Mouse (Mus musculus): ENCODE results near the gene Fam83g. TPM values are rescaled to one million over a fixed set of nuclear protein-coding genes. Genes with fewer than 3 reads are reported as not detected.

Gene Fam83g
- total and polyA plus RNA-seq, 3 experiments: 0.26 to 0.30 (median 0.29) TPM

DNA sequence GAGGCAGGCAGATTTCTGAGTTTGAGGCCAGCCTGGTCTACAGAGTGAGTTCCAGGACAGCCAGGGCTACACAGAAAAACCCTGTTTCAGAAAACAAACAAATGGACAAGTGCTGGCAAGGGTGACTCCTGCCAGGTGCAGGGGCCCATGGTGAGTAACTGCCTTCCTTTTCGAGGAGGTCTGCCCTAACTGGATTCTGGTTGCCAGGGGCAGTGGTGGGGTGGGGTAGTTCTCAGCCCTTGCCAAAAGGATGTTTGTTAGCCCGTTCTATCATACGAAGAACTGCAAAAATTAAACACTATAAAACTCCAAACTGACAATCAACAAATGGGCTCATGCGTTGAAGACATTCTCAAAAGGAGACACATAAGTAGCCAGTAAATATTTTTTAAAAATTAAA lies 34.3 kb upstream of the Fam83g start:
- intact Hi-C loops (cut with DNase I): no loop called here
- Histone ChIP-seq H3K4me1 (ENCODE audit: control insufficient read depth, insufficient read depth, low read length) (peaks cover 9% of the 10 kb centered on the region), H3K4me3 (no peak overlapping the region), H3K27ac (no peak overlapping the region), H3K9ac (ENCODE audit: low read depth, low read length) (no peak overlapping the region), H3K79me2 (replicated peaks; ENCODE audit: control insufficient read depth, insufficient read depth, low read length) (no peaks in the 10 kb centered on the region), H3K36me3 (ENCODE audit: control insufficient read depth, insufficient read depth, low read length) (no peaks in the 10 kb centered on the region), H3K27me3 (ENCODE audit: control insufficient read depth, insufficient read depth, low read length) (no peaks in the 10 kb centered on the region)
- DNase-seq: no peak
- TF ChIP-seq POLR2A (IDR thresholded peaks at IDR 0.05; ENCODE audit: insufficient read depth, low read depth, low read length) (no peak), EP300 (IDR thresholded peaks at IDR 0.05; ENCODE audit: insufficient read depth, low read depth, low read length) (no peak), CTCF (IDR thresholded peaks at IDR 0.05) (no peak)
- WGBS: 86% methylated on average over 4 of the region's 4 CpGs

DNA sequence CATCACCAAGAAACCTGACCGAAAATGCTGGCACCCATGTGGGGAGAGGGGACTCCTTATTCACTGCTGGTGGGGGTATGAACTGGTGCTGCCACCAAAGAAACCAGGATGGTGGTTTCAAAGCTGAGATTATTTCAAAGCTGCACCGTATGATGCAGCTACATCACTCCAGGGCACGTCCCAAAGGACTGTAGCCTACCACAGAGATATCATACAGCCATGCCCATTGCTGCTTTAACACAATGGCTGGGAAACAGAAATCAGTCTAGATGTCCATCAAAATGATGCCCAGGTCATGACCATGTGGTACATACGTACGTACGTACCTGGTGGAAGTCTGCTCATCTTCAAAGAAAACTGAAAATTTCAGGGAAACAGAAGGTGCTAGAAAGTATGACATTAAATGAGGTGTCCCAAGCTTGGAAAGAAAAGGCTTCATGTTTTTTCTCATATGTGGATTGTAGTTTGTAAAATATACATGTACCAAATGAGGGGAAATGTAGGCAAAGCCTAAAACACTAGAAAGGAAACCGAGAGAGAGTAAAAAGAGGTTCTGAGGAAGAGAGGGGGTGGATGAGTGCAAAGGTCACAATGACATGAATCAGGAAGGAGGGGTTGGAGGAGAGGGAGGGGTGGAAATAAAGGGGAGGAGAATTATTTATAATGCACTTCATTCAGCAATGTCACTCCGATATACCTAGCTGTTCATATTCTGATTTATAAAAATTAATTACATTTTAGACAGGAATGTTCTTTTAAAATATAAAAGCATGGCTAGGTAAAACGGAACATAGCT lies 33.2 kb upstream of the Fam83g start:
- intact Hi-C loops (cut with DNase I): no loop called here
- 82% methylated on average over 9 of the region's 9 CpGs for WGBS
- Histone ChIP-seq H3K4me1 (ENCODE audit: control insufficient read depth, insufficient read depth, low read length) (peaks cover 7% of the 10 kb centered on the region), H3K79me2 (replicated peaks; ENCODE audit: control insufficient read depth, insufficient read depth, low read length) (no peaks in the 10 kb centered on the region), H3K27ac (no peak overlapping the region), H3K9ac (ENCODE audit: low read depth, low read length) (no peak overlapping the region), H3K36me3 (ENCODE audit: control insufficient read depth, insufficient read depth, low read length) (no peaks in the 10 kb centered on the region), H3K4me3 (no peak overlapping the region), H3K27me3 (ENCODE audit: control insufficient read depth, insufficient read depth, low read length) (no peaks in the 10 kb centered on the region)
- TF ChIP-seq CTCF (IDR thresholded peaks at IDR 0.05) (no peak), EP300 (IDR thresholded peaks at IDR 0.05; ENCODE audit: insufficient read depth, low read depth, low read length) (no peak), POLR2A (IDR thresholded peaks at IDR 0.05; ENCODE audit: insufficient read depth, low read depth, low read length) (no peak)
- no peak for DNase-seq

DNA sequence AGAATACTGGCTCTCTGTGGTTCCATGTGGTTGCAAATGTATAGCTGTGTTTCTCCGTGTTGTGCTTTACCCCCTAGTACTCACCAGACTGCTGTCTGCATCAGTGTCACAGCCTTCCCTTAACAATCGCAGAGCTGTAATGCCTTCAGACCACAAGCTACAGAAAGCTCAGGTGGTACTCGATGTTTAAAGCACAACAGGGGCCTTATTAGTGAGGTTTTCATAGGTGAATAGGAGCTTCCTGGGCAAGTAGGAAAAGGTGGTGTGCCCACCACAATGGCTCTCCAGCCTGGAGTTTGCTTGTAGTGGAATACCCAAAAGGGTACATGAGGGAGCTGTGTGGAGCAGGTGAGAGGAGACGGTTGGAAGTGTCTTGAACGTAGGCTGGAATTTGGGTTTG lies 31.7 kb upstream of the Fam83g start:
- H3K79me2 ChIP-seq (replicated peaks; ENCODE audit: control insufficient read depth, insufficient read depth, low read length): no peaks in the 10 kb centered on the region
- no peak overlapping the region for H3K4me3 ChIP-seq
- no peaks in the 10 kb centered on the region for H3K36me3 ChIP-seq (ENCODE audit: control insufficient read depth, insufficient read depth, low read length)
- H3K4me1 ChIP-seq (ENCODE audit: control insufficient read depth, insufficient read depth, low read length): peaks cover 7% of the 10 kb centered on the region
- no peaks in the 10 kb centered on the region for H3K27me3 ChIP-seq (ENCODE audit: control insufficient read depth, insufficient read depth, low read length)
- peak overlapping the region; percentile 81 for H3K27ac ChIP-seq
- 91% methylated on average over 5 of the region's 5 CpGs for WGBS
- TF ChIP-seq EP300 (IDR thresholded peaks at IDR 0.05; ENCODE audit: insufficient read depth, low read depth, low read length) (no peak), CTCF (IDR thresholded peaks at IDR 0.05) (no peak), POLR2A (IDR thresholded peaks at IDR 0.05; ENCODE audit: insufficient read depth, low read depth, low read length) (no peak)
- no peak overlapping the region for H3K9ac ChIP-seq (ENCODE audit: low read depth, low read length)
- DNase-seq: no peak
- intact Hi-C loops (cut with DNase I): no loop called here

DNA sequence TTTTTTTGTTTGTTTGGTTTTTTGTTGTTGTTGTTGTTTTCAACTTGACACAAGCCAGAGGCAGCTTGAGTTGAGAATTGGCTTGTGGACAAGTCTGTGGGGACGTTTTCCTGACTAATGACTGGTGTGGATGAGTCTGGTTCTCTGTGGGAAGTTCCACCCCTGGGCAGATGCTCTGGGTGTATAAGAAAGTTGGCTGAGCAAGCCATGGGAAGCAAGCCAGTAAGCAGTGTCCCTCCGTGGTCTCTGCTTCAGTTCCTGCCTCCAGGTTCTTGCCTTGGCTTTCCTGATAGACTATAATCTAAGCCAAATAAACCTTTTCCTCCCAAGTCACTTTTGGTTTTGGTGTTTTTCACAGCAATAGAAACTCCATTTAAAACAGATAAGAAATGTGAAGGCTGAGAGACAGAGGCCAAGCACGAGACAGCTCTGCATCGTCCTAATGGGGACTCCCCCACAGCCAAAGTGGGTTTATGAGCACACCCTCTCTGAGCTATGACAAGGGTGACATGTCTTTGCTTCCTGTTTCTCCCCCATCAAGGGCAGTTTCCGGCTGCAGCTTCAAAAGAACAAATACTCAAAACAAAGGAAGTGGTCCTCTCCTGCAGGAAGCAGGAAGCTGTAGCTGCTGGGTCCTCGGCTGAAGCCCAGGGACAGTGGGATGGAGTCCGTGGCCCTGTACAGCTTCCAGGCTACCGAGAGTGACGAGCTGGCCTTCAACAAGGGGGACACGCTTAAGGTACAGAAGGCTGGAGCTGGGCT lies 31.0 kb upstream of the Fam83g start, which contains the start of gene Grap:
Gene Grap, plus strand, starts transcription at position 580 of the 762 bp plus-strand sequence.
- intact Hi-C loops (cut with DNase I): no loop called here
- TF ChIP-seq CTCF (IDR thresholded peaks at IDR 0.05): no peak
- TF ChIP-seq POLR2A (IDR thresholded peaks at IDR 0.05; ENCODE audit: insufficient read depth, low read depth, low read length): peak; percentile 66; the same call in 1 of the 2 replicates
- peak; percentile 58; the same call in 1 of the 2 replicates for TF ChIP-seq EP300 (IDR thresholded peaks at IDR 0.05; ENCODE audit: insufficient read depth, low read depth, low read length)
- H3K27me3 ChIP-seq (ENCODE audit: control insufficient read depth, insufficient read depth, low read length): no peaks in the 10 kb centered on the region
- H3K4me3 ChIP-seq: peak within 1 kb of the TSS; percentile 59
- no peaks in the 10 kb centered on the region for H3K36me3 ChIP-seq (ENCODE audit: control insufficient read depth, insufficient read depth, low read length)
- no peaks in the 10 kb centered on the region for H3K79me2 ChIP-seq (replicated peaks; ENCODE audit: control insufficient read depth, insufficient read depth, low read length)
- H3K27ac ChIP-seq: peak within 1 kb of the TSS; percentile 81
- H3K4me1 ChIP-seq (ENCODE audit: control insufficient read depth, insufficient read depth, low read length): peaks cover 10% of the 10 kb centered on the region
- 31% methylated on average over 10 of the region's 10 CpGs for WGBS
- DNase-seq: peak; percentile 65 to 71
- peak within 1 kb of the TSS; percentile 54 for H3K9ac ChIP-seq (ENCODE audit: low read depth, low read length)

DNA sequence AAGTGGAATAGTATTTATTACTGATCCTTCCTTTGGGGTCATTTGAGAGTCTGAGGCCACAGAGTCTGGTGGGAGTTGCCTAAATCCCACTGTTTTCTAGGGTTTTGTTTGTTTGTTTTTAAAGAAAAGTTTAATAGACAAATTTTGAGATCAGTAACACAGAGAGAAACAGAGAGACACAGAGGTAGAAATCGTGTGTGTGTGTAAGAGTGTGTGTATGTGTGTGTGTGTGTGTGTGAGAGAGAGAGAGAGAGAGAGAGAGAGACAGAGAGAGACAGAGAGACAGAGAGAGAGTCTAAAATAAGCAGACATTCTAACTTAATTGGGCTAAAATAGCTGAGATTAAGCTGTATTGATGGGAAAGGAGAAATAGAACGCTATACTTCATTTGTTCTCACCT lies 30.3 kb upstream of the Fam83g start:
- 54% methylated on average over 2 of the region's 2 CpGs for whole genome bisulfite sequencing
- TF ChIP-seq POLR2A (IDR thresholded peaks at IDR 0.05; ENCODE audit: insufficient read depth, low read depth, low read length) (no peak), CTCF (IDR thresholded peaks at IDR 0.05) (no peak), EP300 (IDR thresholded peaks at IDR 0.05; ENCODE audit: insufficient read depth, low read depth, low read length) (no peak)
- Histone ChIP-seq H3K27me3 (ENCODE audit: control insufficient read depth, insufficient read depth, low read length) (no peaks in the 10 kb centered on the region), H3K9ac (ENCODE audit: low read depth, low read length) (no peak overlapping the region; the same call in 1 of the 2 replicates), H3K4me3 (peak overlapping the region; percentile 59), H3K27ac (peak overlapping the region; percentile 81), H3K36me3 (ENCODE audit: control insufficient read depth, insufficient read depth, low read length) (no peaks in the 10 kb centered on the region), H3K4me1 (ENCODE audit: control insufficient read depth, insufficient read depth, low read length) (peaks cover 10% of the 10 kb centered on the region), H3K79me2 (replicated peaks; ENCODE audit: control insufficient read depth, insufficient read depth, low read length) (no peaks in the 10 kb centered on the region)
- intact Hi-C loops (cut with DNase I): no loop called here
- DNase-seq: no peak
